Mouse (Mus musculus) erythroblast, embryonic 14.5 days (primary cell): Measurements from ENCODE around the gene 2410004B18Rik. TPM values are rescaled to one million over a fixed set of nuclear protein-coding genes. Genes with fewer than 3 reads are reported as not detected.
A peak's percentile ranks its signal among the peaks of the same experiment; 100 is the strongest.

Experiments
- H3K27me3 ChIP-seq: 2 replicates; pipeline ENCODE4 v1.6.1; 2012; ENCODE audit warnings: inconsistent platforms; ENCODE audit not compliant: control insufficient read depth
- H3K36me3 ChIP-seq: 2 replicates; pipeline ENCODE4 v1.6.1; 2012; ENCODE audit warnings: mild to moderate bottlenecking, inconsistent platforms; ENCODE audit not compliant: control insufficient read depth
- H3K4me1 ChIP-seq: 2 replicates; pipeline ENCODE4 v1.6.1; 2012; ENCODE audit warnings: inconsistent platforms; ENCODE audit not compliant: control insufficient read depth
- H3K4me3 ChIP-seq: replicated peaks from 2 replicates; pipeline ENCODE3; 2012; ENCODE audit warnings: moderate library complexity, mild to moderate bottlenecking, inconsistent platforms
- H3K9me3 ChIP-seq: 2 replicates; pipeline ENCODE4 v1.6.1; 2012; ENCODE audit warnings: low read length, inconsistent platforms, mixed read lengths; ENCODE audit not compliant: control insufficient read depth
- GATA1 ChIP-seq: IDR thresholded peaks from 2 replicates; pipeline ENCODE4 v1.6.1; 2012; ENCODE audit warnings: low read length, inconsistent platforms, mixed read lengths
- TAL1 ChIP-seq: IDR thresholded peaks from 3 replicates; pipeline ENCODE4 v1.6.1; 2012; ENCODE audit warnings: low read length, inconsistent platforms, mixed read lengths
- polyA plus RNA-seq: library from polyadenylated mRNA; stranded (reverse); fragments of >175 nt; gene quantifications from 2 replicates; pipeline ENCODE4 v1.2.3, GENCODE M21; 2012

The 2410004B18Rik gene
- 2.8 and 3.2 TPM in 2 replicates for polyA plus RNA-seq

GRCm38 (mm10) chr3:145937505-145938404 lies at the start of gene 2410004B18Rik:
Gene 2410004B18Rik, plus strand, starts transcription at chr3:145938014.
- Histone ChIP-seq H3K27me3 (no peaks in the 10 kb centered on the region), H3K9me3 (no peaks in the 10 kb centered on the region), H3K4me3 (peak within 1 kb of the TSS; percentile 97), H3K4me1 (peaks cover 40% of the 10 kb centered on the region), H3K36me3 (peaks cover 38% of the 10 kb centered on the region)
- no peak for TF ChIP-seq GATA1
- no peak for TF ChIP-seq TAL1

- TF ChIP-seq GATA1 (no peak), TAL1 (no peak)
- no peaks in the 10 kb centered on the region; the same call in 1 of the 2 replicates for H3K36me3 ChIP-seq
- H3K27me3 ChIP-seq, result no peaks in the 10 kb centered on the region
- H3K4me1 ChIP-seq, result no peaks in the 10 kb centered on the region
- H3K4me3 ChIP-seq, result no peak overlapping the region
- no peaks in the 10 kb centered on the region for H3K9me3 ChIP-seq
Measured at GRCm38 (mm10) chr3:145890346-145891132, 47.3 kb upstream of the 2410004B18Rik start.

GRCm38 (mm10) chr3:145892451-145892850 lies 45.4 kb upstream of the 2410004B18Rik start:
- Histone ChIP-seq H3K4me3 (no peak overlapping the region), H3K4me1 (no peaks in the 10 kb centered on the region), H3K9me3 (no peaks in the 10 kb centered on the region), H3K27me3 (no peaks in the 10 kb centered on the region), H3K36me3 (no peaks in the 10 kb centered on the region; the same call in 1 of the 2 replicates)
- TF ChIP-seq GATA1, result no peak

GRCm38 (mm10) chr3:145894131-145894530 lies 43.7 kb upstream of the 2410004B18Rik start:
- Histone ChIP-seq H3K36me3 (no peaks in the 10 kb centered on the region; the same call in 1 of the 2 replicates), H3K4me3 (no peak overlapping the region), H3K27me3 (no peaks in the 10 kb centered on the region), H3K9me3 (no peaks in the 10 kb centered on the region), H3K4me1 (no peaks in the 10 kb centered on the region)
- TF ChIP-seq GATA1 (no peak), TAL1 (no peak)

GRCm38 (mm10) chr3:145897749-145898148 lies 40.1 kb upstream of the 2410004B18Rik start:
- TF ChIP-seq GATA1, result no peak
- TF ChIP-seq TAL1, result no peak
- no peaks in the 10 kb centered on the region; the same call in 1 of the 2 replicates for H3K36me3 ChIP-seq
- no peaks in the 10 kb centered on the region for H3K9me3 ChIP-seq
- H3K4me1 ChIP-seq, result no peaks in the 10 kb centered on the region
- no peak overlapping the region for H3K4me3 ChIP-seq
- no peaks in the 10 kb centered on the region for H3K27me3 ChIP-seq

GRCm38 (mm10) chr3:145899832-145900231 lies 38.0 kb upstream of the 2410004B18Rik start:
- no peaks in the 10 kb centered on the region for H3K9me3 ChIP-seq

GRCm38 (mm10) chr3:145903530-145903929 lies 34.3 kb upstream of the 2410004B18Rik start:
- H3K27me3 ChIP-seq, result no peaks in the 10 kb centered on the region
- no peak for TF ChIP-seq TAL1
- no peak for TF ChIP-seq GATA1
- no peaks in the 10 kb centered on the region for H3K4me1 ChIP-seq
- H3K36me3 ChIP-seq, result no peaks in the 10 kb centered on the region
- H3K9me3 ChIP-seq, result no peaks in the 10 kb centered on the region
- H3K4me3 ChIP-seq, result no peak overlapping the region

More at GRCm38 (mm10) chr3:145899832-145900231, 38.0 kb upstream of the 2410004B18Rik start:
- Histone ChIP-seq H3K36me3 (no peaks in the 10 kb centered on the region; the same call in 1 of the 2 replicates), H3K4me3 (no peak overlapping the region), H3K4me1 (no peaks in the 10 kb centered on the region), H3K27me3 (no peaks in the 10 kb centered on the region)
- TF ChIP-seq GATA1 (no peak), TAL1 (no peak)

GRCm38 (mm10) chr3:145904850-145905776 lies 32.7 kb upstream of the 2410004B18Rik start:
- Histone ChIP-seq H3K27me3 (no peaks in the 10 kb centered on the region), H3K4me3 (no peak overlapping the region), H3K9me3 (no peaks in the 10 kb centered on the region), H3K4me1 (no peaks in the 10 kb centered on the region), H3K36me3 (no peaks in the 10 kb centered on the region)
- TF ChIP-seq TAL1 (no peak), GATA1 (no peak)
